Comparison of ENCODE assay signal across 30 mouse cellular contexts in genomic region chr6:142849326-142849725, GRCm38 (mm10). TPM values are rescaled to one million over a fixed set of nuclear protein-coding genes. Genes with fewer than 3 reads are reported as not detected.
"Had no signal": no experiment of that assay in that cellular context is flagged by ENCODE, and none has a peak within 500 bp of the region (broad histone marks: within the 10 kb centered on the region; RNA-seq: fewer than 3 reads in every experiment).

No protein-coding gene starts in this region.

- H3K4me2 ChIP-seq: heart, embryonic 11.5 days; hindbrain, embryonic 12.5 days; hindbrain, embryonic 14.5 days; kidney, embryonic 15.5 days; limb, embryonic 12.5 days; liver, embryonic 13.5 days had no signal

- ATAC-seq: forebrain, postnatal 0 days; hindbrain, embryonic 16.5 days; intestine, embryonic 16.5 days had no signal

- H3K36me3 ChIP-seq: hindbrain, embryonic 12.5 days; kidney, embryonic 15.5 days; limb, embryonic 12.5 days; liver, embryonic 13.5 days had no signal

- H3K9me3 ChIP-seq: hindbrain, embryonic 12.5 days; kidney, embryonic 15.5 days; limb, embryonic 12.5 days; liver, embryonic 13.5 days had no signal

- H3K4me1 ChIP-seq: hindbrain, embryonic 12.5 days; limb, embryonic 12.5 days; liver, embryonic 13.5 days had no signal

- H3K27me3 ChIP-seq: hindbrain, embryonic 12.5 days; kidney, embryonic 15.5 days; limb, embryonic 12.5 days; liver, embryonic 13.5 days had no signal

- H3K27ac ChIP-seq: hindbrain, embryonic 12.5 days; hindbrain, embryonic 14.5 days; kidney, embryonic 15.5 days; kidney, postnatal 0 days; limb, embryonic 12.5 days; liver, embryonic 13.5 days had no signal

- H3K4me3 ChIP-seq: hindbrain, embryonic 12.5 days; kidney, embryonic 15.5 days; limb, embryonic 12.5 days; liver, embryonic 13.5 days had no signal

- DNase-seq: forebrain, postnatal 0 days; gastrocnemius, postnatal 14 days; gastrocnemius, postnatal 36 days; heart, adult 18-20 months; heart, postnatal 10 days; heart, postnatal 36 days; kidney, adult 11 months; kidney, adult 2 months; kidney, adult 9 months; kidney, postnatal 14 days; kidney, postnatal 36 days; layer of hippocampus, adult 9-11 months; layer of hippocampus, postnatal 36 days; left cerebral cortex, postnatal 4 days; liver; liver, embryonic 13.5 days had no signal

- H3K9ac ChIP-seq: forebrain, postnatal 0 days; hindbrain, embryonic 12.5 days; hindbrain, embryonic 14.5 days; kidney, embryonic 15.5 days; limb, embryonic 12.5 days; liver, embryonic 13.5 days had no signal

RNA-seq across cellular contexts. Expression of gene Sult6b2, which starts 45.0 kb away (rescaled TPM):
- total RNA-seq: gastrocnemius, adult 18-20 months; gastrocnemius, adult 8-10 months; gastrocnemius, postnatal 14 days; gastrocnemius, postnatal 36 days; heart, adult 18-20 months; heart, postnatal 10 days; hematopoietic stem cell, adult 5-6 weeks; layer of hippocampus, postnatal 36 days; left cerebral cortex, adult 18-20 months had no signal
- polyA plus RNA-seq: gonadal fat pad, adult 2 months; hindbrain, embryonic 12.5 days; hindbrain, embryonic 14.5 days; kidney, adult 2 months; kidney, embryonic 15.5 days; kidney, postnatal 0 days; large intestine, adult 2 months; limb, embryonic 12.5 days; liver, embryonic 13.5 days had no signal
